Comparison of ENCODE assay signal across 9 mouse cellular contexts in the genomic region with DNA sequence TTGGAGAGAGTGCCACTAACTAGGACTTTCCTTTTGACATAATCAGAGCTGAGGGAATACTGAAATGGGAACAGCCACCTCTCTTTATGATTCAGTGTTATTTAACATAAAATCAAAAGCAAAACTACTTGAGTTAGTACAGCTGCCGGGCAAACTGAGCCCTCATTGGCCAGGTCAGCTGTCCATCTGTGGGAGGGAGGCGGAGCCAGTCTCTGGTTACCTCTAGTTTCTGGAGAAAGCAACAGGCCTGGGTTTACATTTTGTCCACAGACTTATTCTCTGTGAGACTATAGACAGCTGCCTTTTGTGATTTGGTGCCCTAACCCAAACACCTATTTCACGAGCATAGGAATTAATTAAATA. TPM values are rescaled to one million over a fixed set of nuclear protein-coding genes. Genes with fewer than 3 reads are reported as not detected.
A peak's percentile ranks its signal among the peaks of the same experiment; 100 is the strongest.
DNase-seq lines count a peak whose midpoint lies in the region; ATAC-seq and TF ChIP-seq lines count a peak whose summit lies in the region.
"Had no signal": no experiment of that assay in that cellular context is flagged by ENCODE, and none has a peak within 500 bp of the region (broad histone marks: within the 10 kb centered on the region; RNA-seq: fewer than 3 reads in every experiment).

No protein-coding gene starts in this region.

- H3K79me2 ChIP-seq in heart, adult 2 months (replicated peaks; ENCODE audit: control insufficient read depth, insufficient read depth, low read length) = no peaks in the 10 kb centered on the region

- 0 out of 2 replicates have a peak, but pooled peaks have one; percentile 20 for ATAC-seq in liver, embryonic 16.5 days (ENCODE audit: low read depth)

- no peak for TF ChIP-seq CTCF in heart, adult 2 months (IDR thresholded peaks at IDR 0.05)

- no peaks in the 10 kb centered on the region for H3K36me3 ChIP-seq in heart, adult 2 months (ENCODE audit: control insufficient read depth, insufficient read depth, low read length)
- no peaks in the 10 kb centered on the region for H3K36me3 ChIP-seq in liver, embryonic 16.5 days (ENCODE audit: control insufficient read depth, insufficient read depth)
- H3K36me3 ChIP-seq: hindbrain, embryonic 15.5 days had no signal

- peak overlapping the region; percentile 47 for H3K4me3 ChIP-seq in heart, adult 2 months
- H3K4me3 ChIP-seq in liver, embryonic 16.5 days (ENCODE audit: low read depth, low read length) = peak overlapping the region; percentile 78
- H3K4me3 ChIP-seq: hindbrain, embryonic 15.5 days had no signal

- no peaks in the 10 kb centered on the region for H3K27me3 ChIP-seq in heart, adult 2 months (ENCODE audit: control insufficient read depth, insufficient read depth, low read length)
- no peaks in the 10 kb centered on the region for H3K27me3 ChIP-seq in liver, embryonic 16.5 days (ENCODE audit: control insufficient read depth, insufficient read depth, low read depth, low read length)

- H3K9me3 ChIP-seq in liver, embryonic 16.5 days (replicated peaks; ENCODE audit: control insufficient read depth, low read length) = no peaks in the 10 kb centered on the region
- H3K9me3 ChIP-seq: hindbrain, embryonic 15.5 days had no signal

- DNase-seq in 3T3-L1 (ENCODE audit: low read depth, low spot score) (peak; percentile 95), R1 (ENCODE audit: low read depth, low spot score) (peak; percentile 60)
- peak; percentile 84 for DNase-seq in embryo, embryonic 9.5 days (ENCODE audit: extremely low spot score)
- DNase-seq in heart, adult 2 months = peak; percentile 91 to 97
- DNase-seq in kidney, adult 9 months = peak; percentile 92
- peak; percentile 93 for DNase-seq in ovary, postnatal 14 days (ENCODE audit: low spot score)
- DNase-seq in thymus, postnatal 14 days = peak; percentile 85

- intact Hi-C loops in heart, adult 2 months (cut with DNase I) = no loop called here

- TF ChIP-seq EP300 in heart, adult 2 months (IDR thresholded peaks at IDR 0.05; ENCODE audit: insufficient read depth, low read depth, low read length) = no peak

- peak overlapping the region; percentile 86 for H3K27ac ChIP-seq in heart, adult 2 months
- peak overlapping the region; percentile 34 for H3K27ac ChIP-seq in liver, embryonic 16.5 days (ENCODE audit: low read length)

- peak overlapping the region; percentile 83 for H3K4me2 ChIP-seq in liver, embryonic 16.5 days (ENCODE audit: low read depth, low read length)
- H3K4me2 ChIP-seq: hindbrain, embryonic 15.5 days had no signal

- 22% methylated on average over 3 of the region's 3 CpGs for WGBS in heart, adult 2 months
- WGBS in liver, embryonic 16.5 days (ENCODE audit: insufficient replicate concordance) = 12% methylated on average over 3 of the region's 3 CpGs

- no peak for TF ChIP-seq POLR2A in heart, adult 2 months (IDR thresholded peaks at IDR 0.05; ENCODE audit: insufficient read depth, low read depth, low read length)

- no peak overlapping the region; the same call in 1 of the 2 replicates for H3K9ac ChIP-seq in heart, adult 2 months (ENCODE audit: low read depth, low read length)
- peak overlapping the region; percentile 39 for H3K9ac ChIP-seq in liver, embryonic 16.5 days (ENCODE audit: low read depth, low read length)
- H3K9ac ChIP-seq: hindbrain, embryonic 15.5 days had no signal

- peaks cover 25% of the 10 kb centered on the region for H3K4me1 ChIP-seq in heart, adult 2 months (ENCODE audit: control insufficient read depth, insufficient read depth, low read length)
- peaks cover 60% of the 10 kb centered on the region for H3K4me1 ChIP-seq in liver, embryonic 16.5 days (ENCODE audit: control insufficient read depth, low read depth, low read length)

RNA-seq across cellular contexts. Expression of gene Vsir, which starts 4.1 kb away (rescaled TPM):
- 10 to 100 TPM; 14.9 to 20.9 TPM for total RNA-seq in heart, adult 2 months (2021)
- 28.1 and 39.7 TPM in 2 replicates for polyA plus RNA-seq in heart, adult 2 months (2012; rRNA removed)
- polyA plus RNA-seq in liver, embryonic 16.5 days (2015; fragmentation: Nextera tagmentation; extraction: Ambion mirVana) = 11.9 and 12.4 TPM in 2 replicates

RNA-seq across cellular contexts. Expression of gene Gm17455, which starts 48.7 kb away (rescaled TPM):
- total RNA-seq in heart, adult 2 months (2021) = not detected
- polyA plus RNA-seq in heart, adult 2 months (2012; rRNA removed) = 0.56 and 1.9 TPM in 2 replicates
- not detected in 2 replicates for polyA plus RNA-seq in liver, embryonic 16.5 days (2015; fragmentation: Nextera tagmentation; extraction: Ambion mirVana)

Comparison
In these comparisons a context has a peak if more than half of its experiments do, and no peak if none do; other contexts are left out.
1. Peak in every context shown above with its lines: DNase-seq, ATAC-seq, H3K4me3 ChIP-seq and H3K27ac ChIP-seq.